Mouse (Mus musculus): ENCODE data around the gene Mon1a.

The Mon1a gene

GRCm38 (mm10) chr9:107887804-107888266 is at the start of gene Mon1a:
Mon1a (plus strand) TSS chr9:107888151.
- ChIA-PET CTCF (interaction anchor here (0.5 to 3.3 kb wide), 25 partner anchors 8 to 397 kb away, joined by 3 to 25 read pairs (median 4); partner anchors contain the start of genes Amigo3 (in 1 of the 4), Apeh (in 1 of the 4), Inka1 (in 1 of the 4) and Mst1 (in 1 of the 4)), POLR2A (interaction anchor here (0.6 to 3.5 kb wide), 30 partner anchors 11 to 1265 kb away, joined by 3 to 39 read pairs (median 4); partner anchors contain the start of genes Rbm6 (in 4 of the 4), Amigo3 (in 1 of the 4), Gmppb (in 1 of the 4) and Gpx1 (in 1 of the 4))

- ChIA-PET CTCF (no interaction called here), POLR2A (no interaction called here)
Measured at GRCm38 (mm10) chr9:107838869-107839268, 49.1 kb upstream of the Mon1a start.

GRCm38 (mm10) chr9:107842709-107843108 is 45.2 kb upstream of the Mon1a start:
- ChIA-PET CTCF (interaction anchor here in 3 of 4 experiments (0.5 to 0.7 kb wide), 4 partner anchors 9 to 79 kb away, joined by 3 to 5 read pairs (median 4); no protein-coding TSS in a partner anchor), POLR2A (interaction anchor here in 1 of 4 experiments (0.7 to 1.4 kb wide), 4 partner anchors 11 to 79 kb away, joined by 4 to 6 read pairs (median 4); no protein-coding TSS in a partner anchor)

- ChIA-PET POLR2A (interaction anchor here in 2 of 4 experiments (0.6 to 1.4 kb wide), 3 partner anchors 23 to 52 kb away, joined by 3 read pairs; no protein-coding TSS in a partner anchor), CTCF (no interaction called here)
Measured at GRCm38 (mm10) chr9:107848922-107849321, 39.0 kb upstream of the Mon1a start.

GRCm38 (mm10) chr9:107858343-107858742 is 29.6 kb upstream of the Mon1a start:
- CTCF ChIA-PET: interaction anchor here in 2 of 4 experiments (0.6 to 0.7 kb wide), 2 partner anchors 38 to 380 kb away, joined by 3 read pairs; no protein-coding TSS in a partner anchor

GRCm38 (mm10) chr9:107864493-107864892 is 23.5 kb upstream of the Mon1a start:
- ChIA-PET CTCF (no interaction called here), POLR2A (interaction anchor here in 2 of 4 experiments (1.1 to 2.5 kb wide), 4 partner anchors 8 to 23 kb away, joined by 4 to 16 read pairs (median 6); partner anchors contain the start of gene Rbm6 (in 2 of the 2))

More at GRCm38 (mm10) chr9:107858343-107858742, 29.6 kb upstream of the Mon1a start:
- POLR2A ChIA-PET: interaction anchor here in 2 of 4 experiments (0.6 to 1.8 kb wide), 4 partner anchors 9 to 23 kb away, joined by 3 to 4 read pairs (median 3); no protein-coding TSS in a partner anchor

- ChIA-PET POLR2A (interaction anchor here in 1 of 4 experiments (0.6 to 1.5 kb wide), 3 partner anchors 8 to 508 kb away, joined by 3 to 7 read pairs (median 4); partner anchors contain the start of gene Gm20661), CTCF (no interaction called here)
Measured at GRCm38 (mm10) chr9:107866081-107866480, 21.9 kb upstream of the Mon1a start.

GRCm38 (mm10) chr9:107872350-107873098 is 15.4 kb upstream of the Mon1a start:
- CTCF ChIA-PET: interaction anchor here in 3 of 4 experiments (0.7 to 2.4 kb wide), 17 partner anchors 15 to 412 kb away, joined by 3 to 8 read pairs (median 4); partner anchors contain the start of genes Amigo3 (in 1 of the 3) and Mon1a (in 1 of the 3)
- POLR2A ChIA-PET: interaction anchor here (0.5 to 3.3 kb wide), 61 partner anchors 9 to 1051 kb away, joined by 3 to 39 read pairs (median 4); partner anchors contain the start of genes Mon1a (in 4 of the 4), Ip6k1 (in 2 of the 4), Apeh (in 1 of the 4) and Gmppb (in 1 of the 4)

GRCm38 (mm10) chr9:107873137-107873536 is 14.8 kb upstream of the Mon1a start, which contains the start of gene Rbm6:
Rbm6 (minus strand) TSS chr9:107873237.
- ChIA-PET POLR2A (interaction anchor here (0.6 to 3.3 kb wide), 53 partner anchors 9 to 1051 kb away, joined by 3 to 39 read pairs (median 4); partner anchors contain the start of genes Mon1a (in 4 of the 4), Ip6k1 (in 2 of the 4), Apeh (in 1 of the 4) and Gmppb (in 1 of the 4)), CTCF (interaction anchor here in 3 of 4 experiments (0.7 to 2.4 kb wide), 14 partner anchors 15 to 412 kb away, joined by 3 to 8 read pairs (median 4); partner anchors contain the start of genes Amigo3 (in 1 of the 3) and Mon1a (in 1 of the 3))

- POLR2A ChIA-PET: interaction anchor here in 2 of 4 experiments (0.7 to 1.3 kb wide), 4 partner anchors 9 to 435 kb away, joined by 3 read pairs; partner anchors contain the start of gene Amigo3 (in 1 of the 2)
- CTCF ChIA-PET: interaction anchor here in 1 of 4 experiments (1.5 kb wide), 1 partner anchor 7 kb away, joined by 3 read pairs; the partner anchor contains the start of gene Mon1a
Measured at GRCm38 (mm10) chr9:107880411-107880810, 7.5 kb upstream of the Mon1a start.

GRCm38 (mm10) chr9:107888267-107888850 is 408 bp downstream of the Mon1a start:
- ChIA-PET CTCF (interaction anchor here (0.6 to 3.3 kb wide), 28 partner anchors 9 to 613 kb away, joined by 3 to 25 read pairs (median 4); partner anchors contain the start of genes Amigo3 (in 1 of the 4), Apeh (in 1 of the 4), Mst1 (in 1 of the 4) and Mst1r (in 1 of the 4)), POLR2A (interaction anchor here (0.6 to 3.5 kb wide), 22 partner anchors 11 to 1265 kb away, joined by 3 to 39 read pairs (median 4); partner anchors contain the start of genes Rbm6 (in 4 of the 4), Amigo3 (in 1 of the 4), Gmppb (in 1 of the 4) and Gpx1 (in 1 of the 4))

- ChIA-PET CTCF (interaction anchor here (1.3 to 3.7 kb wide), 7 partner anchors 11 to 177 kb away, joined by 4 to 25 read pairs (median 16); partner anchors contain the start of gene Mst1r (in 1 of the 4)), POLR2A (interaction anchor here in 2 of 4 experiments (1.2 to 3.5 kb wide), 6 partner anchors 11 to 167 kb away, joined by 3 to 17 read pairs (median 8); partner anchors contain the start of genes Mst1r (in 1 of the 2) and Rbm6 (in 1 of the 2))
Measured at GRCm38 (mm10) chr9:107890260-107890659, 2.3 kb downstream of the Mon1a start.

GRCm38 (mm10) chr9:107891023-107891422 is 3.1 kb downstream of the Mon1a start:
- ChIA-PET CTCF (interaction anchor here (0.5 to 3.7 kb wide), 41 partner anchors 8 to 1333 kb away, joined by 3 to 50 read pairs (median 4); partner anchors contain the start of genes Mst1r (in 3 of the 4), Amigo3 (in 1 of the 4), Camkv (in 1 of the 4) and Inka1 (in 1 of the 4)), POLR2A (interaction anchor here in 3 of 4 experiments (0.7 to 2.7 kb wide), 11 partner anchors 10 to 166 kb away, joined by 3 to 11 read pairs (median 4); partner anchors contain the start of genes Rbm6 (in 2 of the 3) and Amigo3 (in 1 of the 3))

- CTCF ChIA-PET: interaction anchor here in 3 of 4 experiments (0.7 to 5.3 kb wide), 4 partner anchors 8 to 955 kb away, joined by 3 to 101 read pairs (median 4); partner anchors contain the start of genes Inka1 (in 1 of the 3) and Mst1r (in 1 of the 3)
- POLR2A ChIA-PET: interaction anchor here in 2 of 4 experiments (0.6 to 3.4 kb wide), 7 partner anchors 8 to 158 kb away, joined by 3 to 14 read pairs (median 3); partner anchors contain the start of genes Inka1 (in 1 of the 2), Ip6k1 (in 1 of the 2), Mon1a (in 1 of the 2) and Mst1r (in 1 of the 2)
Measured at GRCm38 (mm10) chr9:107898563-107898962, 10.6 kb downstream of the Mon1a start.

GRCm38 (mm10) chr9:107899855-107900254 is 11.9 kb downstream of the Mon1a start:
- CTCF ChIA-PET: interaction anchor here (0.5 to 7.8 kb wide), 22 partner anchors 8 to 195 kb away, joined by 3 to 139 read pairs (median 14); partner anchors contain the start of genes Mon1a (in 3 of the 4), Amigo3 (in 1 of the 4), Apeh (in 1 of the 4) and Camkv (in 1 of the 4)
- POLR2A ChIA-PET: interaction anchor here in 2 of 4 experiments (0.8 to 3.4 kb wide), 16 partner anchors 7 to 168 kb away, joined by 3 to 16 read pairs (median 5); partner anchors contain the start of genes Amigo3 (in 1 of the 2), Inka1 (in 1 of the 2), Ip6k1 (in 1 of the 2) and Mon1a (in 1 of the 2)
